Mouse (Mus musculus) brain, embryonic 14.5 days (tissue): ENCODE data around the gene Gls.

ENCODE experiments used
- CTCF ChIP-seq: fragments of 200-500 bp; IDR thresholded peaks from 2 replicates; pipeline ENCODE4 v1.5.1; 2012; ENCODE audit warnings: inconsistent platforms, mild to moderate bottlenecking, moderate library complexity, borderline replicate concordance; ENCODE audit not compliant: insufficient read depth, insufficient read length; ENCODE audit errors: extremely low read depth
- POLR2A ChIP-seq: fragments of 200-500 bp; IDR thresholded peaks from 2 replicates; pipeline ENCODE4 v1.6.1; 2012; ENCODE audit warnings: mild to moderate bottlenecking, inconsistent platforms, borderline replicate concordance; ENCODE audit not compliant: poor library complexity, insufficient read depth, insufficient read length, severe bottlenecking; ENCODE audit errors: extremely low read depth

GRCm38 (mm10) chr1:52279831-52280595 is 47.0 kb upstream of the Gls start:
- TF ChIP-seq CTCF: no peak
- no peak for TF ChIP-seq POLR2A
